Mouse (Mus musculus) kidney, adult 2 months (tissue): ENCODE measurements around the gene Zdhhc23.

Experiments used
- CTCF ChIP-seq: fragments of 200-500 bp; conservative IDR thresholded peaks from 2 replicates; pipeline ENCODE4 v1.5.1; 2011; ENCODE audit warnings: low read depth, mild to moderate bottlenecking, control low read depth, low read length, moderate library complexity, mixed read lengths; ENCODE audit not compliant: insufficient read depth, insufficient read length
- POLR2A ChIP-seq: fragments of 200-500 bp; IDR thresholded peaks from one replicate; pipeline ENCODE4 v1.6.1; 2011; ENCODE audit warnings: low read depth, low read length, control low read depth

DNA sequence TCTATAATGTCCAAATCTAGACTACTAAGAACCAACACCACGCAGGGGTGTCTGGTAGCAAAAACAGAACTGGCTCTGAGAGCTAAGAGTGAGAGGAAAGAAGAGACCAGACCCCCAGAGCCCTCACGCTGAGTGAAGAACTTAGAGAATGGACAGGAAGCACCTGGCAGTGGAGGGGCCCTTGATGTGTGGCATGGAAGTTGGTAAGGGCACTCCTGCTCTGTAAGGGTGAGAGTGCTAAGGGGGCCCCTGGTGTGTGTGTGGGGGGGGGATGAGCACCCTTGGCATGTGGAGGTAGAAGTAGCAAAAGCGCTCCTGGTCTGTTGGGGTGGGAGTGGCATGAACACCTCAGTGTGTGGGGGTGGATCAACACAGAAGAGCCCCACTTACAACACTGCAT is 9.2 kb downstream of the Zdhhc23 start:
- TF ChIP-seq POLR2A (no peak), CTCF (no peak)
